Mouse (Mus musculus) megakaryocyte, embryonic 14.5 days (primary cell): ENCODE results near the gene Zranb1.

Experiments
- FLI1 ChIP-seq: IDR thresholded peaks from 2 replicates; pipeline ENCODE4 v1.6.1; 2012; ENCODE audit warnings: low read length, inconsistent platforms, mixed read lengths
- GATA1 ChIP-seq: IDR thresholded peaks from 3 replicates; pipeline ENCODE4 v1.6.1; 2012; ENCODE audit warnings: mixed read lengths, low read length, inconsistent platforms, borderline replicate concordance

- TF ChIP-seq GATA1 = no peak
- TF ChIP-seq FLI1 = no peak
Observed at GRCm38 (mm10) chr7:132939118-132939517, 8.2 kb downstream of the Zranb1 start.
